Mouse (Mus musculus) erythroblast, embryonic 14.5 days (primary cell): ENCODE results near the gene Grk5. TPM values are rescaled to one million over a fixed set of nuclear protein-coding genes. Genes with fewer than 3 reads are reported as not detected.

ENCODE experiments used
- H3K27me3 ChIP-seq: 2 replicates; pipeline ENCODE4 v1.6.1; 2012; ENCODE audit warnings: inconsistent platforms; ENCODE audit not compliant: control insufficient read depth
- H3K36me3 ChIP-seq: 2 replicates; pipeline ENCODE4 v1.6.1; 2012; ENCODE audit warnings: mild to moderate bottlenecking, inconsistent platforms; ENCODE audit not compliant: control insufficient read depth
- H3K4me1 ChIP-seq: 2 replicates; pipeline ENCODE4 v1.6.1; 2012; ENCODE audit warnings: inconsistent platforms; ENCODE audit not compliant: control insufficient read depth
- H3K4me3 ChIP-seq: replicated peaks from 2 replicates; pipeline ENCODE3; 2012; ENCODE audit warnings: moderate library complexity, mild to moderate bottlenecking, inconsistent platforms
- H3K9me3 ChIP-seq: 2 replicates; pipeline ENCODE4 v1.6.1; 2012; ENCODE audit warnings: low read length, inconsistent platforms, mixed read lengths; ENCODE audit not compliant: control insufficient read depth
- GATA1 ChIP-seq: IDR thresholded peaks from 2 replicates; pipeline ENCODE4 v1.6.1; 2012; ENCODE audit warnings: low read length, inconsistent platforms, mixed read lengths
- TAL1 ChIP-seq: IDR thresholded peaks from 3 replicates; pipeline ENCODE4 v1.6.1; 2012; ENCODE audit warnings: low read length, inconsistent platforms, mixed read lengths
- polyA plus RNA-seq: library from polyadenylated mRNA; stranded (reverse); fragments of >175 nt; gene quantifications from 2 replicates; pipeline ENCODE4 v1.2.3, GENCODE M21; 2012

The Grk5 gene
- polyA plus RNA-seq, 1 experiment: 0.06 TPM

DNA sequence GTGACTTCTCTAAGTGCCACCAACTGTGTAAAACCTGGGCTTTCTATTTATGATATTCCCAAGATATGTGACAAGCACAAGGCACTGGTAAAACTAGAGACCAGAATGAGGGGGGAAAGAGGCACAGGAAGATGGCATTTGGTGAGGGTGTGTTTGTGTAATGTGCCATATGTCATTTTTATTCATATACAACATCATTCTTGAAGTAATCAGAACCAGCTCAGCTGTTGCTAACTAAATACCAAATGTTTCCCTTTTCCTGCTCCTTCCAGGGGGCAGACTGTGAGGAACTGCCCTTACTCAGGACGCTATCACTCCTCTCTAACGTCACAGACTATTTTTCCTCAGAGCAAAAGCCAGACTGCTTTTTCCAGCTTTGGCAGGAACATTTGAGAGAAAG lies 132.0 kb downstream of the Grk5 start:
- H3K4me3 ChIP-seq: no peak overlapping the region
- no peaks in the 10 kb centered on the region for H3K27me3 ChIP-seq
- no peaks in the 10 kb centered on the region for H3K9me3 ChIP-seq
- no peaks in the 10 kb centered on the region for H3K36me3 ChIP-seq
- no peaks in the 10 kb centered on the region for H3K4me1 ChIP-seq
- TF ChIP-seq TAL1 (no peak), GATA1 (no peak)

- no peaks in the 10 kb centered on the region for H3K36me3 ChIP-seq
- H3K9me3 ChIP-seq: no peaks in the 10 kb centered on the region
- no peak for TF ChIP-seq GATA1
- no peak for TF ChIP-seq TAL1
- no peaks in the 10 kb centered on the region for H3K27me3 ChIP-seq
- no peaks in the 10 kb centered on the region for H3K4me1 ChIP-seq
- no peak overlapping the region for H3K4me3 ChIP-seq
These were observed 132.5 kb downstream of the Grk5 start for GRCm38 (mm10) chr19:61021939-61022566.

DNA sequence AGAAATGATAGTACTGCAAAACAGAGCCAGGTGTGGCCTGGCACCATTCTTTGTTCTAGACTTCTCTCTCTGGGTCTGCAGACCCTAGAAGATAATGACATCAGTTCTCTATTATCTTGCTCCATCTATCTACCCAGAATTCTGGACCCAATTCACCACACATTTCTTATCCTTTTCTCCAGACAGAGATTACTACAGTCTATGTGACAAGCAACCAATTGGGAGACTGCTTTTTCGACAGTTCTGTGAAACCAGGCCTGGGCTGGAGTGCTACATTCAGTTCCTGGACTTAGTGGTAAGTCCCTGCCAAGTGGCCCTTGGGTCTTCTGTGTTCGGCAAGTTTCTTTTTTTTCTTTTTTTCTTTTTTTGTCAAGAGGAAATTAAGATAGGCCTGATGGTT lies 142.0 kb downstream of the Grk5 start:
- Histone ChIP-seq H3K27me3 (no peaks in the 10 kb centered on the region), H3K4me1 (no peaks in the 10 kb centered on the region), H3K4me3 (no peak overlapping the region), H3K9me3 (no peaks in the 10 kb centered on the region), H3K36me3 (no peaks in the 10 kb centered on the region)
- TF ChIP-seq GATA1 (no peak), TAL1 (no peak)

DNA sequence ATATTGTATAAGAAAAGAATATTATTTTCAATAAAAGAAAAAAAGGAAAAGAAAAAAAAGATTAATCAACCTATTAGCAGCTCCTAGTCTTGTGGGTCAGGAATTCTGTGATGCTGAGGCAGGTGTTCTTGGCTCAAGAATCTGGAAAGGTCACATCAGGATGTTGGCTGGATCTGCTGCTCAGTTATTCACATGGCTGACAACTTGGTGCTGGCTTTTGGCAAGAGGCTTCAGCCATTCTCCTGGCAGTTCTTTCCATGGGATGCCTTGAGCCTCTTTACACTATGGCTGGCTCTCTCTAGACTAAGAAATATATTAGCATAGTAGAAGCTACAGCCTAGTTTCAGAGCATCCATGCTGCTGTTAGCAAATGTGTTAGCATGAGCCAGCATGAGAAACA lies 149.6 kb downstream of the Grk5 start:
- no peaks in the 10 kb centered on the region for H3K36me3 ChIP-seq
- no peaks in the 10 kb centered on the region for H3K9me3 ChIP-seq
- H3K27me3 ChIP-seq: no peaks in the 10 kb centered on the region
- H3K4me1 ChIP-seq: no peaks in the 10 kb centered on the region
- no peak overlapping the region for H3K4me3 ChIP-seq
- TF ChIP-seq TAL1: no peak
- no peak for TF ChIP-seq GATA1

DNA sequence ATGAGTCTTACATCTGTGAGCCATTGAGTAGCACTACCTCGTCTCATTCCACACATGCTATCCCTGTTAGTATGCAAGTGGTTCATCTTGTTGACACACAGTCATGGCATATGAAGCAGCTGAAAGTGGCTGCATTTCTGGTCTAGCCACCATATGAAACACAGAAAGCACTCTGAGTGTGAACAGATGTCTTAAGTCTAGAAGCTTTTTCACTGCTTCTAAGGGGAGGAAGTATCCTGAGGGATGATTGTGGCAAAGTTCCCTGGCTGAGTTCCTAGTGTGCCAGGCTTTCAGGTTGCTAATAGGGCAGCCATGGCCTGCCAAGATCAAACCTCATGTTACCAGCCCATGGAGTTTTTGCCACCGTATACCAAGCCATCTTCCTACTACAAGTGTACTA lies 159.1 kb downstream of the Grk5 start:
- no peaks in the 10 kb centered on the region for H3K36me3 ChIP-seq
- H3K4me1 ChIP-seq: no peaks in the 10 kb centered on the region
- TF ChIP-seq GATA1 (no peak), TAL1 (no peak)
- no peaks in the 10 kb centered on the region for H3K9me3 ChIP-seq
- no peak overlapping the region for H3K4me3 ChIP-seq
- no peaks in the 10 kb centered on the region for H3K27me3 ChIP-seq

DNA sequence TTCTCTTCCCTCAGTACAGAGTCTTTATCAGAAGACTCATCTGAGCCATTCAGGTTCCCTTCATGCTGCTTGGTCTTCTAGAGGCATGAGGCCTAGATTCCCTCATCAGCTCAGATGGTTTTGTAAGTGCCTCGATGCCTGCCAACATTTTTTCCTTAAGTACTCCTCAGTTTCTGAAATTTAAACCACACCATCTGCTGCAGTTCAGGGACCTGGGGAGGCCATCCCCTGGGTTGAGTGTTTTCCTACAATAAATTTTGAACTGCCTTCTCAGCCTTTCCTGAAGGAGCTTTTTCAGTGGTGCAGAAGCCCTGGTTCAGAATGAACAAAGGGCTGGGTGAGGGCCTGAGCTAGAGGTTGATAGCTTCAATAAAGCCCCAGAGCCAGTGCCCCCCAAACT lies 159.9 kb downstream of the Grk5 start:
- no peaks in the 10 kb centered on the region for H3K27me3 ChIP-seq
- no peaks in the 10 kb centered on the region for H3K4me1 ChIP-seq
- no peak overlapping the region for H3K4me3 ChIP-seq
- H3K36me3 ChIP-seq: no peaks in the 10 kb centered on the region
- no peak for TF ChIP-seq GATA1
- TF ChIP-seq TAL1: no peak
- H3K9me3 ChIP-seq: no peaks in the 10 kb centered on the region

GRCm38 (mm10) chr19:61051151-61051550 lies 161.6 kb downstream of the Grk5 start:
- no peaks in the 10 kb centered on the region for H3K27me3 ChIP-seq
- no peaks in the 10 kb centered on the region for H3K36me3 ChIP-seq
- no peaks in the 10 kb centered on the region for H3K4me1 ChIP-seq
- no peak overlapping the region for H3K4me3 ChIP-seq
- no peaks in the 10 kb centered on the region for H3K9me3 ChIP-seq
- TF ChIP-seq GATA1 (no peak), TAL1 (no peak)

DNA sequence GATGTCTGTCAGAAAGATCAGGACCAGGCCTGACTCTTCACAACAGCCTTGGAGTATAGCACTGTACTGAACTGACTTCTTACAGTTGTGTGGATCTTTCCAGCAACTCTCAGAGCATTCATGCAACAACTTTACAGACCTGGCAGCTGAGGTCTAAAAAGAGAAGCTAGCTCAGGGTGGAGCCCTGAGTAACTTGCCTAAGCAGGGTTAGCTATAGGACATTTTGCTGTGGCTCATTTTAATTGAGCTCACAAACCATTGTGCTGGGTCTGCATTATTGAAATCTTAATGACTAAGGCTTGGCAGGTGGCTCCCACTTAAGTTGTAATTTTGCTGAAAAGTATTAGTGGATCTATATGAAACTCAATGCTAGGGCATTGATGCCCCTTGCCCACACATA lies 162.5 kb downstream of the Grk5 start:
- no peaks in the 10 kb centered on the region for H3K9me3 ChIP-seq

DNA sequence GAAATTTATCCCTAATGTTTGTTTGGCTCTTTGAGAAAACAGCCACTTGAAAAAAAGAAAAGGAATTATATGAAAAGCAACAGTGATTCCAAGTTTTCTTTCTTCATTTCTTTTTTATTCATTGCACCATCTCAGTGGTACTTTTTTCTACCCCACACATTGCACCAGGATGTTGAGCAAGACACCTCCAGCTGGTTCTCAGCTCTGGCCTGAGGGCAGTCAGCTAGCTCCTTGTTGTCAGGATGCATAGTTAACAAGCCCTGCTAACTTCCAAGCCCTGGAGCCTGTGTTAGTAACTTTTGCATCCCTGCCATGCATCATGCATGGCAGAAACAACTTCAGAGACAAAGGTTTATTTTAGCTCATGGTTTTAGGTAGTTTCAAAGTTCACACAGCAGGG lies 163.2 kb downstream of the Grk5 start:
- no peak overlapping the region for H3K4me3 ChIP-seq
- H3K27me3 ChIP-seq: no peaks in the 10 kb centered on the region
- TF ChIP-seq TAL1 (no peak), GATA1 (no peak)
- no peaks in the 10 kb centered on the region for H3K9me3 ChIP-seq
- H3K36me3 ChIP-seq: no peaks in the 10 kb centered on the region
- H3K4me1 ChIP-seq: no peaks in the 10 kb centered on the region

More for the DNA sequence above, 162.5 kb downstream of the Grk5 start:
- Histone ChIP-seq H3K4me1 (no peaks in the 10 kb centered on the region), H3K27me3 (no peaks in the 10 kb centered on the region), H3K4me3 (no peak overlapping the region), H3K36me3 (no peaks in the 10 kb centered on the region)
- TF ChIP-seq GATA1 (no peak), TAL1 (no peak)
